8 mouse cellular contexts compared by ENCODE assay signal in genomic region chr3:49093818-49094680, GRCm38 (mm10).
DNase-seq lines count a peak whose midpoint lies in the region; ATAC-seq and TF ChIP-seq lines count a peak whose summit lies in the region.

No protein-coding gene starts in this region.

- ATAC-seq in Patski, result peak; percentile 88
- peak; percentile 91 for ATAC-seq in forebrain, embryonic 15.5 days (replicated peaks)
- ATAC-seq in hindbrain, embryonic 14.5 days (ENCODE audit: low FRiP score), result peak; percentile 88
- peak; percentile 33 for ATAC-seq in stomach, embryonic 16.5 days (ENCODE audit: insufficient read depth, low FRiP score)
- no peak for ATAC-seq in erythroblast, adult 5-6 weeks (replicated peaks; ENCODE audit: low FRiP score, poor library complexity, severe bottlenecking)

- no peak overlapping the region for H3K9ac ChIP-seq in forebrain, embryonic 15.5 days (replicated peaks)
- 0 out of 2 replicates have a peak overlapping the region, but pooled peaks have one; percentile 11 for H3K9ac ChIP-seq in hindbrain, embryonic 14.5 days
- no peak overlapping the region for H3K9ac ChIP-seq in stomach, embryonic 16.5 days (ENCODE audit: low read length)

- peak overlapping the region; percentile 6; the same call in 1 of the 2 replicates for H3K4me2 ChIP-seq in forebrain, embryonic 15.5 days (replicated peaks)
- H3K4me2 ChIP-seq in hindbrain, embryonic 14.5 days (replicated peaks), result peak overlapping the region; percentile 17; the same call in 1 of the 2 replicates
- H3K4me2 ChIP-seq in stomach, embryonic 16.5 days (ENCODE audit: low read depth, low read length), result peak overlapping the region; percentile 6; the same call in 1 of the 2 replicates

- CTCF ChIA-PET in Patski (lab: Charles Lee), result interaction anchor here (0.6 to 2.0 kb wide), 23 partner anchors 11 to 1808 kb away, joined by 3 to 15 read pairs (median 4); partner anchors contain the start of gene Pcdh18

- POLR2A ChIA-PET in Patski (lab: Charles Lee), result interaction anchor here (0.7 kb wide), 1 partner anchor 765 kb away, joined by 3 read pairs; no protein-coding TSS in a partner anchor

- 27% methylated on average over 11 of the region's 11 CpGs for WGBS in forebrain, embryonic 15.5 days
- 28% methylated on average over 11 of the region's 11 CpGs for WGBS in hindbrain, embryonic 14.5 days
- WGBS in midbrain, embryonic 10.5 days, result 37% methylated on average over 11 of the region's 11 CpGs
- 19% methylated on average over 11 of the region's 11 CpGs for WGBS in stomach, embryonic 16.5 days

- no peaks in the 10 kb centered on the region for H3K27me3 ChIP-seq in Patski
- no peaks in the 10 kb centered on the region for H3K27me3 ChIP-seq in forebrain, embryonic 15.5 days
- no peaks in the 10 kb centered on the region for H3K27me3 ChIP-seq in hindbrain, embryonic 14.5 days (ENCODE audit: control insufficient read depth, insufficient read depth, low read length)
- peaks cover 35% of the 10 kb centered on the region for H3K27me3 ChIP-seq in midbrain, embryonic 10.5 days (ENCODE audit: low read depth, poor library complexity, severe bottlenecking)
- H3K27me3 ChIP-seq in stomach, embryonic 16.5 days (ENCODE audit: control insufficient read depth, insufficient read depth, low read length), result no peaks in the 10 kb centered on the region

- no peaks in the 10 kb centered on the region for H3K36me3 ChIP-seq in forebrain, embryonic 15.5 days
- H3K36me3 ChIP-seq in hindbrain, embryonic 14.5 days (replicated peaks; ENCODE audit: control insufficient read depth, insufficient read depth), result no peaks in the 10 kb centered on the region
- H3K36me3 ChIP-seq in midbrain, embryonic 10.5 days, result no peaks in the 10 kb centered on the region
- no peaks in the 10 kb centered on the region for H3K36me3 ChIP-seq in stomach, embryonic 16.5 days (ENCODE audit: control insufficient read depth, insufficient read depth, low read length)

- no peak overlapping the region for H3K27ac ChIP-seq in forebrain, embryonic 15.5 days (replicated peaks)
- H3K27ac ChIP-seq in hindbrain, embryonic 14.5 days, result no peak overlapping the region
- no peak overlapping the region for H3K27ac ChIP-seq in midbrain, embryonic 10.5 days (replicated peaks)
- H3K27ac ChIP-seq in stomach, embryonic 16.5 days (ENCODE audit: low read length), result no peak overlapping the region

- H3K4me3 ChIP-seq in forebrain, embryonic 15.5 days, result no peak overlapping the region
- no peak overlapping the region for H3K4me3 ChIP-seq in hindbrain, embryonic 14.5 days (replicated peaks; ENCODE audit: low read length)
- H3K4me3 ChIP-seq in midbrain, embryonic 10.5 days, result no peak overlapping the region
- no peak overlapping the region for H3K4me3 ChIP-seq in stomach, embryonic 16.5 days (replicated peaks; ENCODE audit: low read length)

- DNase-seq in Patski (ENCODE audit: low read depth, low spot score), result peak; percentile 47
- DNase-seq in cerebellum, adult 18-20 months, result peak; percentile 47 to 48
- peak; percentile 84 for DNase-seq in hindbrain, embryonic 14.5 days (ENCODE audit: low spot score)
- peak; percentile 28 to 49 for DNase-seq in layer of hippocampus, postnatal 25 days (ENCODE audit: extremely low spot score in 1 of 2, low spot score in 1 of 2)
- DNase-seq in midbrain, embryonic 10.5 days (ENCODE audit: low spot score), result peak; percentile 56

- no peaks in the 10 kb centered on the region for H3K9me3 ChIP-seq in forebrain, embryonic 15.5 days
- H3K9me3 ChIP-seq in hindbrain, embryonic 14.5 days (ENCODE audit: control insufficient read depth, low read length), result no peaks in the 10 kb centered on the region
- no peaks in the 10 kb centered on the region for H3K9me3 ChIP-seq in midbrain, embryonic 10.5 days (replicated peaks)
- no peaks in the 10 kb centered on the region for H3K9me3 ChIP-seq in stomach, embryonic 16.5 days (replicated peaks; ENCODE audit: control insufficient read depth, low read length)

- peak; percentile 92 for TF ChIP-seq CTCF in Patski (IDR thresholded peaks at IDR 0.05)

- in situ Hi-C loops in Patski (cut with MboI; ENCODE audit: low pct_unique_long_range_greater_than_20kb), result loop anchor here (5.0 to 10.0 kb wide), 3 partner anchors 661 to 1813 kb away; partner anchors contain the start of gene Pcdh18

- no peaks in the 10 kb centered on the region for H3K4me1 ChIP-seq in forebrain, embryonic 15.5 days
- H3K4me1 ChIP-seq in hindbrain, embryonic 14.5 days (replicated peaks; ENCODE audit: control insufficient read depth, insufficient read depth, low read length), result 0 out of 2 replicates have a peak, but pooled peaks cover 4% of the 10 kb centered on the region
- no peaks in the 10 kb centered on the region for H3K4me1 ChIP-seq in midbrain, embryonic 10.5 days
- H3K4me1 ChIP-seq in stomach, embryonic 16.5 days (ENCODE audit: control insufficient read depth, insufficient read depth, low read length), result no peaks in the 10 kb centered on the region
